Mouse (Mus musculus) cerebellum, postnatal 10 days (tissue): ENCODE results near the gene Otos.

Experiments
- DNase-seq, 2 experiments: peaks; one replicate each; pipeline ENCODE4 v3.0.0; 2021; ENCODE audit warnings: mixed read lengths in 2 of 2

Gene Otos

DNA sequence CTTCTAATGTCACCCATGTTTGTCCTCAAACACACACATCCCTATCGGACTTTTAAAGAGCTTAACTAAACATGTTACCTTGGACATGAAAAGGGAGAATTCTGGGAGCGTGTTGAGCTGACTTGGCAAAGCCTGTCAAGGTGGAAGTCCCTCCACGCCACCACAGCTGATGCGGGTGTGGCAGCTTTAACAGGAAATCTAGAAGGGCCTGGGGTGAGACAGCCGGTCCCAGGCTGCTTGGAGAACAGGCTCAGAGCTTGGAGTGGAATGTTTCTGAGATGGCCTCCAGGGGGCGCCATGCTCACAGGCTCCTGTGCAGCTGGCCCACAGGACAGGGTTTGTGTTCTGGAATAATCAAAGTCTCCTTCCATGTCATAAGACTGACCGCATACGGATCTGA is at the start of gene Otos:
TSS of gene Otos (minus strand) at position 169 of the 400 bp plus-strand sequence.
- peak; percentile 86 to 89 for DNase-seq

GRCm38 (mm10) chr1:92696848-92697247 is 48.2 kb upstream of the Otos start:
- peak; percentile 92 to 93 for DNase-seq

DNA sequence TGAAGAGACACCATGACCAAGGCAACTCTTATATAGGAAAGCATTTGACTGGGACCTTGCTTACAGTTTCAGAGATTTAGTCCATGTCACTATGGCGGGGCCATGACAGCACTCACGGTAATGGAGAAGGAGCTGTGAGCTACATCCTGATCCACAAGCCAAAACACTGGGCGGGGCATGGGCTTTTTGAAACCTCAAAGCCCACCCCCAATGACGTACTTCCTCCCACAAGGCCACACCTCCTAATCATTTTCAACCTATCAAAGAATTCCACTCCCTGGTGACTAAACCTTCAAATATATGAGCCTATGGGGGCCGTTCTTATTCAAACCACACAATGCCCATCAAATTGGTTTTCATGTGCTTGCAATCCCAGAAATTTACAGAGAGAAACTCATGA is 47.1 kb upstream of the Otos start:
- DNase-seq = no peak

DNA sequence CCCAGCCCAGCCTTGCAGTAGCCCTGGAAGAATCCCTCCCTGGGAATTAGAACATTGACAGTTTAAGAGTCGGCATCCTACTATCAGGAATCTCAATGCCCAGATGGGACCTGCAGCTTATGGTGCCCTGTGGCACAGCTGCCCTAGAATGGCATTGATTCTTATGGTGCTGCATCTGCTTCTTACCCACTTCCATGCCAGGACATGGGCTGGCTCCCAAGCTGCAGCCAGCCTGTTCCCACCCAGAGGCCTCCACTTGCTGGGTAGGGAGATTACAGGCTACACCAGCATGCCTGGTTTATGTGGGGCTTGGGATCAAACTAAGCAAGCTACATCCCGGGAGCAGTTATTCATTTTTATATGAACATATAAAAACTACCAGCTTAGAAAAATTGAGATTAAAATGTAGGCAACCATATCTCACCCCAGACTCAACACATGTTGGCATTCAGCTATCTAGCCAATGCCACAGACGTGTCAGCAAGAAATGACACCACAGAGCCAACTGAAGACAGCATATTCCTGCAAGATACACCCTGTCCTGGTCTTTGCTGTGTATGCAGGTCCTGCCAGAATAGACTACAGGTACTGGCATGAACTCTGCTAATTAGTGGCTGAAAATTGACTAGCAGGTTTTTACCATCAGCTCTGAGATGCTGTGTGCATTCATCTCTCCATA is 42.7 kb upstream of the Otos start:
- DNase-seq = peak in 1 of 2 experiments; percentile 41

- no peak for DNase-seq
Measured at GRCm38 (mm10) chr1:92686994-92687393, 38.4 kb upstream of the Otos start.

DNA sequence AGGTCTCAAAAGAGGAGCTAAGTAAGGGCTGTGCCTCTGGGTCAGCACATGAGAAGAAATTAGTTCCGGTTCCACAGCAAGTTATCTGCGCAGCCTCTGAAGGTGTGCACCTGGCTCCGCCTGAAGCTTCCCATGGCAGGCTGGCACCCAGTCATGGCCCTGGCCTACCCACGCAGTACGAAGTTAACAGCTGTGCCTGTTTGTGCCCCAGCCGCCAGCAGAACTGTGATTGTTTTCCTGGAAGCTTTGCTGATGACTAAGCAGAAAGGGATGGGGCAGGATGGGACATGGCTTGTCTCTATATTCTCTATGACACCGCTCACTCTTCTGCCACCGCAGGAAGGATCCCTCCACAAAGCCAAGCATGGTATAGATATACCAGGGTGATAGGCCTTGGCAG is 34.5 kb upstream of the Otos start:
- no peak for DNase-seq

DNA sequence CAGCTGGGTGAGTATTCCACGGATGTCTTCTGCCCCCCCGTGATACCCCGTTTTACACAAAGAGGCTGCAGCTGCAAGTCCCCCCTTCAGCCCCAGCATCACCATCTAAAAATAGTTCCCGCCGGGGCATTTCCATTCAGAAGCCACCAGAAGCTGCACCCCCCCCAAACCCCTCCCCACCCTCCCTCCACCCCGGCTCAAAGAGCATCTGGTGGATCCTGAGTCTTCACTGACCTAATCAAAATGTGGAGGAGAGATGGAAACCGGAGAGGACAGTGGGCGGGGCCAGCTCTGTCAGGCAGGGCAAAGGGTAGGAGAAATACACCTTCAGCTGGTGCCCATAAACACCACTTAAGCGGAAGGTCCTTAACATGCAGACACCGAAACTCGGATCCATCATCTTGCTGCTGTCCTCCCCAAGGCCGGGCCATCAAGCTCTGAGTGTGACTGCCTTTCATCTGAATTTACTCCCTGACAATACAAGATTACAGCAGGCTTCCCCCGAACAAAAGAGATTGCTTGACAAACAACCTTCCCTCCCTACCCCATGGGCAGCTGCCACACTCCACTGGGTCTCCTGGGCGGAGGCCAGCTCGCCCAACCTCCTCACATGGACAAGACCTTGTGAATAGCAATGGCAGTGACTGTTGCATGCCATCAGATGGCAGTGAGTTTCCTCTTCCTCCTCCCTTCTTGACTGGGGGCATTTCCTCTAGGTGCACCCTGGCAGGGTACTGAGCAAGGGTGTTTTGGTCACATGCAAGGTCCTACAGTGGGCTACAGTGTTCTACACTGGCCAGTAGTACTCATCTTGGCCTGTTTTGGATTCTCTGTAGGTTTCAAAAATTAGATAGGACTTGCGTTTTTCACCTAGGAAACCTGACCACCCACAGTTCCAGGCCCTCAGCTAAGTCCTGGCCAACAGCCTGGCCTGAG is 32.3 kb upstream of the Otos start:
- peak; percentile 66 to 69 for DNase-seq

GRCm38 (mm10) chr1:92678757-92679156 is 30.1 kb upstream of the Otos start:
- DNase-seq = no peak

GRCm38 (mm10) chr1:92676676-92676975 is 28.0 kb upstream of the Otos start:
- DNase-seq = no peak

- no peak for DNase-seq
Measured at GRCm38 (mm10) chr1:92675932-92676675, 27.5 kb upstream of the Otos start.

GRCm38 (mm10) chr1:92673258-92673782 is 24.7 kb upstream of the Otos start:
- DNase-seq = no peak

- DNase-seq = no peak
Measured at GRCm38 (mm10) chr1:92671326-92671725, 22.7 kb upstream of the Otos start.

- no peak for DNase-seq
Measured at GRCm38 (mm10) chr1:92669430-92669829, 20.8 kb upstream of the Otos start.

DNA sequence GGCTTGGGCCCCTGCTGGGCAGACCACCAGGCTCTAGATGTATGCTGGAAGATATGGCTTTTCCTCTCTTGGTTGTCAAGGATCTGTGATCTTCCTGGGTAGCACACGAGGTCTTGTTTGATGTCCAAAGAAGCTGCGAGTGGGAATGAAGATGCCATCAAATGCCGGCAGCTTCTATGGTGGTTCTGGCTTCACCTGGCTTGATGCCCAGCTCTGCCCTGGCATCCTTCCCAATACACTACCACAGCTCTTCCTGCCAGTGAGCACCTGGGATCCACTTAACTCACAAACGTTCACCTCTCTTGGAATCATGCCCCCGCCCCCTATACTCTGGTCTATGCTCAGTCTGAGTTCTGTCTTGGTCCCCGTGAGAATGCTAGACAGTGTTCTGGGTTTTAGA is 18.5 kb upstream of the Otos start:
- DNase-seq = peak; percentile 81 to 82

DNA sequence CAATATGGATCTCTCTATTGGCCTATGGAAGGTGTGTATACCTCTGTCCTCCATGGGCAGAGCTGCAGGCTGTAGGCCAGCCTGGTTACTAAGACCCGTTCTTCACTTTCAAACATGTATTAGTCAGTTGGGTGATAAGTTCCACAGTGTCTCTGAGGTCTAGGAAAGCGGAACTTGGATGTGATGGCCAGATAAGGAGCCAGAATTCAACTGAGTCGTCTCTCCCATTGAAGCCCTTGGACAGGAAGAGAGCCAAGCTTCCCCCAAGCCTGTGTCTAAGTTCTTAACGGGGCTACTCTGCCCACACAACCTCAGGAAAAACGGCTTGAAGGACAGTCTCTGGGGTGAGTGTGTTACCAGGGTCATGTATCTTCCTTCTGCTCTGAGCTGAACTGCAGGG is 10.8 kb upstream of the Otos start:
- DNase-seq = no peak

DNA sequence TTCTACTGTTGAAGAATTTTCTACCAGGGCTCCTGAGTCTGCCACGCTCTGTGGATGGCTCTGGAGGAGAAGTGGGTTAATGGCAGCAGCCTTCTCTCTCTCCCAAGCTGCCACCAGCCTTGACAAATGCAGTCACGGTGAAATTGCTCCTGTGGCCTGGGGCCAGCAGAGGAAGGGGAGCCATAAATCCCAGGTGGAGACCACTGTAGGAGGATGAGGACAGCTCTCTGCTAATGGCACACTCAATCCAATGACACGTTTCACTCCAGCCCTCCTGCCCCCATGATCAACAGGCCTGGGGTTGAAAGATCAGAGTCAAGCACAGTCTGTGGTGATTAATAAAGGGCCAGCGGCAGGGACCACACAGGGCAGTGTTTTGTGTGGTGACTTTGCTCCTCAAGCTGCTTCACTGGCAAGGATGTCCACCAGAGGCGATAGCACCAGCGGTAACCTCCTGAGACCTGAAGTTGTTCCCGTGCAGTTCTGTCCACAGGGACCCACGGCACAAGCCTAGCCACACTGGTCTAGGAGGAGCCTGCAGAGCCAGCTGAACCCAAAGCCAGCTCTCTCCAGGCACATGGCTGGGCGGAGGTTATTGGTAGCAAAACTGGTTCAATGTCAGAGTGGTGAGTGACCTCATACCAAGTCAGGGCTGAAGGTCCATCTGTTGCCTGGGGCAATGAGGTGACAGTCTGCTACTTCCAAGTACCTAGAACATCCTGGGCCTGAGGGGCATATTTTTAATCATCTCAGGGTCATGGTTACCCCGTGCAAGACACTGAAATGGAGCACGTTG is 8.6 kb upstream of the Otos start:
- no peak for DNase-seq

GRCm38 (mm10) chr1:92654676-92655075 is 6.0 kb upstream of the Otos start:
- DNase-seq = no peak

DNA sequence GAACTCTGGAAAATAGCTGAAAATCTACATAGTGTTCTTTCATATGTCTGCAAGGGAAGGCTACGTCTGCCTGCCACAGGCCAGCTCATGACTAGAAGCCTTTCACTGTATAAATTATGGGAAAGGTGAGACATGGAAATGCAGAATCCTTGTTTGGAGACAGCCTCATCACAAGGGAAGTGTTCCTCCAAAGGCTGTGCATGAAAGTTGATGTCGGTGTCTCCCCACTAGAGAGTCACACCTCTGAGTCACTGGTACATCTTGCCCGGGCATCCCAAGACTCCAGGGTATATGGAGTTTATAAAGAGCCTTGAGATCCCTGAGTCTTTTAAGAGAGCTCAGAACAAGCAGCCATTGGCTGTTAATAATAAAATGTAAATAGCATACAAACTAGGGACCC is 4.5 kb upstream of the Otos start:
- DNase-seq = no peak

- DNase-seq = no peak
Measured at GRCm38 (mm10) chr1:92651467-92651866, 2.8 kb upstream of the Otos start.

- peak in 1 of 2 experiments; percentile 24 for DNase-seq
Measured at GRCm38 (mm10) chr1:92648197-92648596, 444 bp downstream of the Otos start.

GRCm38 (mm10) chr1:92647752-92648151 is 889 bp downstream of the Otos start:
- peak; percentile 89 to 91 for DNase-seq

DNA sequence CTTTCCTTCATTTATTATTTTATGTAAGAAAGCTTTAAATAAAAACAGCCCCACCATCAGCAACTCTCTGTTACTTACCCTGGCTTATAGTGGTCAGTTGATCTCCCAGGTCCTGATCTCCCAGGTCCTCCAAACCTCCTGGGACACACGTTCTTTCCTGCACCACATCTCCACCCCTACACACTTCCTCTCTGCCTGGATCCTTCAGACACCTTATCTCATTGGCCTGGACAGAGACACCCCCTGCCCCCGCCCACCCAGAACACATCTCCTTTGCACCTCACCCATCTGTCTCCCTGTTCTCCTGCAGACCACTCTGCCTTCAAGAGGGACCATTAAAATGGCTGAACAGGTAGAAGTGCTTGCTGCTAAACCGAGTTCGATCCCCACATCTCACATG is 1.6 kb downstream of the Otos start:
- DNase-seq = no peak
